Mouse (Mus musculus) embryonic fibroblast, embryonic 13.5 days (primary cell): Measurements from ENCODE around the gene Phf21a.

Experiments used
- CTCF ChIP-seq: IDR thresholded peaks from 2 replicates; pipeline ENCODE4 v1.5.1; 2011; ENCODE audit warnings: mild to moderate bottlenecking, control low read depth, low read length, moderate library complexity, borderline replicate concordance; ENCODE audit not compliant: insufficient read depth
- POLR2A ChIP-seq: IDR thresholded peaks from 2 replicates; pipeline ENCODE4 v1.6.1; 2011; ENCODE audit warnings: low read depth, mild to moderate bottlenecking, control low read depth, low read length, moderate library complexity

DNA sequence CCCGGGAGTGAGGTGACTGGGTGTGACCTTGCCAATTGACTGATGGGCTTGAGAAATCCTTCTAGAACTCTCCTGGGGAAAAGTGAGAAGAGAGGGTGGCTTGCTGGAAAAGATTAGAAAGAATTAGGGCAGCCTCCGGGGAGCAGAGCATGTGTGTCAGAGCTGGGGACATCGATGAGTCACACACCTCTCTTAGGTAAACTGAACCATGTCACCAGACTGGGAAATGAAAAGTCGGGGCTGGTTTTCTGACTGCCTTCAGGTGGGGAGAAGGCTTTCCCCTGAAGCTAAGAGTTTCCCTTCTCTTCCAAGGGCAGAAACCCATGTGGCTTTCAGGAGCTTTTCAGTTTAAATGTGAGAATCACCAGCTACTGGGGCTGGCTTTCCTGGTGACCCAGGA, 5.9 kb upstream of the Phf21a start:
- TF ChIP-seq POLR2A (no peak), CTCF (no peak)
